Mouse (Mus musculus) forebrain, embryonic 11.5 days (tissue): ENCODE measurements around the gene Camkv. TPM values are rescaled to one million over a fixed set of nuclear protein-coding genes. Genes with fewer than 3 reads are reported as not detected.
A peak's percentile ranks its signal among the peaks of the same experiment; 100 is the strongest.

Experiments used
- ATAC-seq: fragments of 200-750 bp; cut with Nextera tagmentation; replicated peaks from 2 replicates; pipeline ENCODE4 v1.8.0; 2017; ENCODE audit warnings: moderate TSS enrichment; ENCODE audit not compliant: low FRiP score
- DNase-seq: peaks from one replicate; pipeline ENCODE4 v3.0.0-alpha.2; 2017; ENCODE audit warnings: low spot score
- H3K27ac ChIP-seq: fragments of 300-500 bp; sonication (generic); 2 replicates; pipeline ENCODE4 v1.5.1; 2014; ENCODE audit warnings: low read depth, low read length
- H3K27me3 ChIP-seq: fragments of 300-500 bp; sonication (generic); 2 replicates; pipeline ENCODE4 v1.6.1; 2014; ENCODE audit warnings: mild to moderate bottlenecking, low read length, mixed read lengths; ENCODE audit not compliant: control insufficient read depth, insufficient read depth
- H3K36me3 ChIP-seq: fragments of 300-500 bp; sonication (generic); 2 replicates; pipeline ENCODE4 v1.6.1; 2014; ENCODE audit warnings: mild to moderate bottlenecking, low read length, moderate library complexity, mixed read lengths; ENCODE audit not compliant: control insufficient read depth, insufficient read depth
- H3K4me1 ChIP-seq: fragments of 300-500 bp; sonication (generic); replicated peaks from 2 replicates; pipeline ENCODE4 v1.6.1; 2014; ENCODE audit warnings: low read length, mixed read lengths; ENCODE audit not compliant: control insufficient read depth, insufficient read depth
- H3K4me2 ChIP-seq: fragments of 300-500 bp; sonication (generic); 2 replicates; pipeline ENCODE4 v1.6.1; 2014; ENCODE audit warnings: low read depth, mild to moderate bottlenecking, low read length, moderate library complexity, mixed read lengths; ENCODE audit not compliant: severe bottlenecking
- H3K4me3 ChIP-seq: fragments of 300-500 bp; sonication (generic); 2 replicates; pipeline ENCODE4 v1.5.1; 2014; ENCODE audit warnings: low read depth, low read length
- H3K9ac ChIP-seq: fragments of 300-500 bp; sonication (generic); 2 replicates; pipeline ENCODE4 v1.6.1; 2014; ENCODE audit warnings: low read length
- H3K9me3 ChIP-seq: fragments of 300-500 bp; sonication (generic); 2 replicates; pipeline ENCODE4 v1.6.1; 2016; ENCODE audit warnings: low read length, mixed read lengths; ENCODE audit not compliant: control insufficient read depth
- WGBS: fragments of 180-500 bp; shearing (Covaris S2); extraction: QIAGEN DNeasy Blood & Tissue Kit; methylation state at CpG from one replicate; pipeline ENCODE4 v1.1.7; 2014; 5-methylcytosine and 5-hydroxymethylcytosine counted together
- polyA plus RNA-seq: library from polyadenylated mRNA; unstranded; fragments of >200 nt; fragmentation: Nextera tagmentation; extraction: Ambion mirVana; gene quantifications from 2 replicates; pipeline ENCODE4 v1.2.1, GENCODE M21; 2014

The Camkv gene
- polyA plus RNA-seq, 1 experiment from 2014 or later = 8.0 TPM

DNA sequence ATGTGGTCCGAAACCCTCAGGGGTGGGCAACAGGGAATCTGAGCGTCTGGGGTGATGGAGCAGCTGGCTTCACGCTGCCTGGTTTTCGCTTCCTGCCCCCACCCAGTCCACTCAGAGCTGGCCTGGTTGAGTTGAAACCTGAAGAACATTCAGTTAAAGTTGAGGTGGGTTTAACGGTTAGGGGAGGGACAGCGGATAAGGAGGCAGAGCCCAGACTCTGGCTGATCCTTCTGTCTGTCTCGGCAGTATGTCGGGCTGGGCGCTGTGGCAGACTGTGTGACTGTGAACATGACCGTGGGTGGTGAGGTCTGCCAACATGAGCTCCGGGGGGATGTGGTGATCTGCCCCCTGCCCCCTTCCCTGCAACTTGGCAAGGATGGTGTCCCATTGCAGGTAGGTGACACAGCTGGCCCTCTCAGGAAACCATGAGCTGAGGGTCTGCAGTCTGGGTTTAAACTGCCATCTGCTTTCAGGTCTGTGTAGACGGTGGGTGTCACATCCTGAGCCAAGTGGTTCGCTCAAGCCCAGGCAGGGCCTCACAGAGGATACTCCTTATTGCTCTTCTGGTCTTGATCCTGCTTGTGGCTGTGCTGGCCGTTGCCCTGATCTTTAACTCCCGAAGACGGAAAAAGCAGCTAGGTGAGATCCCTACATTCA is 20.6 kb upstream of the Camkv start:
- H3K4me3 ChIP-seq = no peak overlapping the region
- H3K4me2 ChIP-seq = no peak overlapping the region
- H3K9me3 ChIP-seq = no peaks in the 10 kb centered on the region
- WGBS = 85% methylated on average over 16 of the region's 16 CpGs
- H3K36me3 ChIP-seq = no peaks in the 10 kb centered on the region
- no peaks in the 10 kb centered on the region for H3K27me3 ChIP-seq
- no peak overlapping the region for H3K9ac ChIP-seq
- DNase-seq (no peak), ATAC-seq (no peak)
- H3K27ac ChIP-seq = no peak overlapping the region
- peaks cover 3% of the 10 kb centered on the region; the same call in 1 of the 2 replicates for H3K4me1 ChIP-seq

DNA sequence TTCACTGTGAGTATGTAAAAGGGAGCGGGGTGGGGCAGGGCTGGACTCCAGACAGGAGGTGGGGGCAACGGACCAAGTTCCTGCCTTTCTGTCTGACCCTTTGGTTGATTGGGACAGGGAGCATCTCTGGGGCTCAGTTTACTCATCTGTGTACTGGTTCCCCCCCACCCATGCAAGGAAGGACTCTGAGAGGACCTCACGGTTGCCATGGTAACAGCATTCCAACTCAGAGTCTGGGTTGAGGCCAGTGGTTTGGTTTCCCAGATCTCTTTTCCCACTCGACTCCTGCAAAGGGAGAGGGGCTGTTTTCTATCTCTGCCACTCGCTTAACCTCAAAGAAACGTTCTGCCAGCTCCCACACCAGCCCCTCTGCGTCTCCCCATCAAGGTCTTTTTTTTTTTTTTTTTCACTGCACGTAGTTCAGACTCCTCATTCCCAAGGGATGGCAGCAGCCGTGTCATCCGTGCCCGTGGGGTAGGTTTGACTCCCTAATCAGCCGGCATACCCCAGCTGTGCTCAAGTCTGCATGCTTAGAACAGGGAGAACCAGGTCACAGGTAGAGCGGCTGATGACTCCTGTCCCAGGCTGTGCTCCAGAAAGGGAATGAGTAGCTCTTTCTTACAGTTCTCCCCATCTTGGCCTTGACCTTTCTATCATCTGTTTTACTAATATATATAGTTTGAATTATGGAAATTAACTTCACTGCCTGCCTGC is 17.4 kb upstream of the Camkv start:
- Histone ChIP-seq H3K27ac (no peak overlapping the region), H3K4me2 (no peak overlapping the region), H3K4me1 (peaks cover 3% of the 10 kb centered on the region; the same call in 1 of the 2 replicates), H3K9me3 (no peaks in the 10 kb centered on the region), H3K4me3 (no peak overlapping the region), H3K9ac (no peak overlapping the region), H3K36me3 (no peaks in the 10 kb centered on the region), H3K27me3 (no peaks in the 10 kb centered on the region)
- DNase-seq = no peak
- 49% methylated on average over 13 of the region's 13 CpGs for WGBS
- ATAC-seq = no peak

DNA sequence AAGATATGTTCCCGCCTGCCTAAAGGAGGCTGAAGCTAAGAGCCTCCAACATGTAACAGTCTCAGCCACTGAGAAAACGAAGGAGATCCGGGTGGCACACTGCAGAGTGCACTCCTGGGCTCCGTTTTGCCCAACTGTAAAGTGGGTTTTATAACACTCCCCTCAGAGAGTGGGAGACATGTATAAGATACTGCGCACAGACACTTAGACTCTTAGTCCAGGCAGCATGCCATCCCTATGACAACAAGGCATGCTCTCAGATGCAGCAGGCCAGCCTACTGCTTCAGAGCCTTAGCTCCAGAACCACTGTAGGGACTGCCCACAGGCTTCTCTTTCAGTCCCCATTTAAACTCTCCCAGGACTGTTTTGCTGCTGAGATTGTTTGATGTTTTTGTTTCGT is 16.6 kb upstream of the Camkv start:
- no peak overlapping the region for H3K9ac ChIP-seq
- H3K4me1 ChIP-seq = peaks cover 3% of the 10 kb centered on the region; the same call in 1 of the 2 replicates
- no peak overlapping the region for H3K4me2 ChIP-seq
- no peak overlapping the region for H3K27ac ChIP-seq
- ATAC-seq (no peak), DNase-seq (no peak)
- H3K36me3 ChIP-seq = no peaks in the 10 kb centered on the region
- no peaks in the 10 kb centered on the region for H3K9me3 ChIP-seq
- H3K27me3 ChIP-seq = no peaks in the 10 kb centered on the region
- 82% methylated on average over 6 of the region's 6 CpGs for WGBS
- H3K4me3 ChIP-seq = no peak overlapping the region

DNA sequence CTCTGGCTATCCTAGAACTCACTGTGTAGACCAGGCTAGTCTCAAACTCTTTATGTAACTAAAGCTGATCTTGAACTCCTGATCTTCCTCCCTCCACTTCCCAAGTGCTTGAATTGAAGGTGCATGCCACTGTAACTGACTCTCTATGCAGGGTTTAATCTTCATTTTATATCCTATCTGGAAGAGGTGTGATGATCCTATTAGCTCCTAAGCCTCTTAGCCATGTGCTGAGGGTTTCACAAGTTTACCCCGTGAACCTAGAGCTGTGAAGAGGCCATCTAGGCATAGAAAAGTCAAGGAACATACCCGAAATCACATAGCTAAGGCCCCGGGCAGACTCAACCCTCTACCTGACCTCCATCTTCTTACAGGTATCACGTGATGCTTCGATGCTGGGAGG is 16.0 kb upstream of the Camkv start:
- no peaks in the 10 kb centered on the region for H3K27me3 ChIP-seq
- H3K9ac ChIP-seq = no peak overlapping the region
- WGBS = 85% methylated on average over 5 of the region's 5 CpGs
- no peak overlapping the region for H3K27ac ChIP-seq
- no peak overlapping the region for H3K4me2 ChIP-seq
- H3K4me1 ChIP-seq = peaks cover 3% of the 10 kb centered on the region; the same call in 1 of the 2 replicates
- DNase-seq = no peak
- no peaks in the 10 kb centered on the region for H3K9me3 ChIP-seq
- ATAC-seq = no peak
- no peaks in the 10 kb centered on the region for H3K36me3 ChIP-seq
- H3K4me3 ChIP-seq = no peak overlapping the region

DNA sequence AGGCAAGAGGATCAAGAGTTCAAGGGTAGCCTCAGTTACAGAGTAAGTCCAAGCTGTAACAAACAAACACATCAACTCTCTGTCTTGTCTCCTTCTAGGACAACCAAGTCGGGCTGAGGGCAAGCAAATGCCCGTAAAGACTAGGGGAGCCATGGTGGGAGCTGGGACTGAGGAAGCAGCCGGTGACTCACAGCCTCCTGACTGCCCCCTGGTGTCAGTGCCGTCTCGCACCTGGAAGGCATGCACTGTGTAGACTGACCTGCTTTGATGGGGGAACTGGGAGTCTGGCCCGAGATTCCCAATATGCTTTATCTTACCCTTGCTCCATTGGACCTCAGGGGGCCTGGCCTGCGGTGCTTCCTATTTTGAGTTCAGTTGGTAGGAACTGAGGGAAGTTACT is 12.5 kb upstream of the Camkv start:
- Histone ChIP-seq H3K4me2 (no peak overlapping the region), H3K4me1 (peaks cover 3% of the 10 kb centered on the region; the same call in 1 of the 2 replicates), H3K27me3 (no peaks in the 10 kb centered on the region), H3K9me3 (no peaks in the 10 kb centered on the region), H3K27ac (no peak overlapping the region), H3K36me3 (no peaks in the 10 kb centered on the region), H3K9ac (no peak overlapping the region), H3K4me3 (no peak overlapping the region)
- WGBS = 36% methylated on average over 7 of the region's 7 CpGs
- ATAC-seq (no peak), DNase-seq (peak; percentile 67)

DNA sequence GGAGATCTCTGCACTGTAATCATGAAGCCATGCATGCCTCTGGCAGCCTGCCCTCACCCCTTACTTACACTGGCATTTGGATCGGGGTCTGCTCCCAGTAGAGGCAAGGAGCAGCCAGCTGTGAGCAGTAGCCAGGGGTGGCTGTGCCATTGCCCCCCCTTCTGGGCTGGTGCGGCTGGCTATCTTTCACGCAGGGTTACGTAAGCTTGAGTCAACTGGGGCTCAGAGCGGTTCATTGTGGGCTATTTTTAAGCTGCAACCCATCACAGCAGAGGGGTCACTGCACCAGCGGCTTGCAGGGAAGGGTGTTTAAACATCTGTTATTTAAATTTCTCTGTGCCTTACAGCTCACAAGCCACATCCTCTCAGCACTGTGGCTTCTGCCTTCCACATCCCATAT is 11.5 kb upstream of the Camkv start:
- H3K4me1 ChIP-seq = 0 out of 2 replicates have a peak, but pooled peaks cover 2% of the 10 kb centered on the region
- ATAC-seq (no peak), DNase-seq (no peak)
- H3K9ac ChIP-seq = no peak overlapping the region
- no peak overlapping the region for H3K4me3 ChIP-seq
- H3K4me2 ChIP-seq = no peak overlapping the region
- no peaks in the 10 kb centered on the region for H3K36me3 ChIP-seq
- H3K27ac ChIP-seq = no peak overlapping the region
- no peaks in the 10 kb centered on the region for H3K9me3 ChIP-seq
- 62% methylated on average over 6 of the region's 6 CpGs for WGBS
- H3K27me3 ChIP-seq = no peaks in the 10 kb centered on the region

DNA sequence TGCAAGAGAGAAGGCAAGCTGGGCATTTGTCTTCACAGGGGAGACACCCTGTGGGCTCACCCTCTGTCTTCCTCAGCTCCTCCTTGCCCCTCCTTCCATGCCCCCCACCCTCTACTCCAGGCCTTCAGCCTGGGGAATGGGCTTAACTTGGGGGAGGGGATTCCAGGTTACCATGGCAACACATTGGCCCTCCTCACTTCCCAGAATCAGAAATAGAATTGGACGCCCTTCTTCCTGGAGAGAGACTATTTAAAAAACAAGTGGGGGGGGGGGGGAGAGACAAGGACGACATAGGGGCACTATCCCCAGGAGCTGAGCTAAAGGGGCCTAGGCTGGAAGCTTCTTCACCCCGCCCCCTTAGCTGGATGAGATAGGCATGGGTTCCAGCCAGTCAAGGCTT is 10.2 kb upstream of the Camkv start:
- WGBS = 24% methylated on average over 3 of the region's 3 CpGs
- ATAC-seq (no peak), DNase-seq (no peak)
- no peaks in the 10 kb centered on the region for H3K36me3 ChIP-seq
- no peak overlapping the region for H3K9ac ChIP-seq
- H3K4me2 ChIP-seq = no peak overlapping the region
- H3K27me3 ChIP-seq = no peaks in the 10 kb centered on the region
- H3K9me3 ChIP-seq = no peaks in the 10 kb centered on the region
- H3K27ac ChIP-seq = no peak overlapping the region
- H3K4me1 ChIP-seq = 0 out of 2 replicates have a peak, but pooled peaks cover 2% of the 10 kb centered on the region
- no peak overlapping the region for H3K4me3 ChIP-seq

DNA sequence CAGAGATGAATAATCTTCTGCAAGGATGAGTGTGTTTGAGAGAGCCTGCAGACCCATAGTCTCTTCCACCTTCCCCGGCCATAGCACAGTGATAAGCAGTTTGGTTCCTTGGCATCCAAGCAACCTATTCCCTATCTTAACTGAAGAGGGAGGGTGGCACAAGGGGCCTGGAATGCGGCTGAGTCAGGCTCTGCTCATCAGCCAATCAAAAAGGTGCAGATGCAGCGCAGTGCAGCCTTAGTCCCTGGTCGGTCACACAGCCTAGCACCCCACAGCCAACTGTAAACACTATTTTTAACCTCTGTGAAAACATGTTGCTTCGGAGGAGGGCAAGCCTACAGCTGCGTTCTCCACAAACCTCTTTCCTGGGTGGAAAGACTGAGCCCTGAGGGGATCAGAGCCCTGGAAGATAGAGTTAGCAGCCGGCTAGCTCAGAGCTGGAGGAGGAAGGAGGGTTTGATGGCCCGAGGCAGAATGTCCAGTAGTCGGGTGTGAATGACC is 8.5 kb upstream of the Camkv start:
- no peak overlapping the region for H3K4me3 ChIP-seq
- H3K4me2 ChIP-seq = no peak overlapping the region
- H3K9ac ChIP-seq = no peak overlapping the region
- ATAC-seq = no peak
- H3K27ac ChIP-seq = no peak overlapping the region
- no peaks in the 10 kb centered on the region for H3K36me3 ChIP-seq
- H3K27me3 ChIP-seq = no peaks in the 10 kb centered on the region
- H3K9me3 ChIP-seq = no peaks in the 10 kb centered on the region
- 69% methylated on average over 9 of the region's 9 CpGs for WGBS
- 0 out of 2 replicates have a peak, but pooled peaks cover 2% of the 10 kb centered on the region for H3K4me1 ChIP-seq
- DNase-seq = no peak
